Mouse (Mus musculus) MEL (cell line): ENCODE data around the gene Rasgef1b. TPM values are rescaled to one million over a fixed set of nuclear protein-coding genes. Genes with fewer than 3 reads are reported as not detected.

ENCODE experiments used
- DNase-seq: peaks from one replicate; pipeline ENCODE4 v3.0.0; 2011; ENCODE audit warnings: low read depth, low spot score
- H3K27ac ChIP-seq: 2 replicates; pipeline ENCODE4 v1.5.1; 2012; ENCODE audit warnings: low read depth, mild to moderate bottlenecking, control low read depth, low read length, moderate library complexity; ENCODE audit not compliant: control insufficient read depth
- H3K27me3 ChIP-seq, 2 experiments: fragments of 150-350 bp in 1 of 2; sonication (generic) in 1 of 2; 2 replicates each; pipeline ENCODE4 v1.6.1; 2012; ENCODE audit warnings: low read length in 2 of 2, mild to moderate bottlenecking in 2 of 2, improper control_type of control experiment in 1 of 2, moderate library complexity in 1 of 2; ENCODE audit not compliant: insufficient read depth in 2 of 2, control insufficient read depth in 1 of 2
- H3K36me3 ChIP-seq, 2 experiments: 2 replicates each; pipeline ENCODE4 v1.6.1; 2012 to 2014; ENCODE audit warnings: low read length in 2 of 2, improper control_type of control experiment in 1 of 2, inconsistent platforms in 1 of 2, mild to moderate bottlenecking in 1 of 2; ENCODE audit not compliant: insufficient read depth in 2 of 2, control insufficient read depth in 1 of 2
- H3K4me1 ChIP-seq, 2 experiments: fragments of 150-350 bp in 1 of 2; sonication (generic) in 1 of 2; 2 replicates each; pipeline ENCODE4 v1.6.1; 2012; ENCODE audit warnings: low read length in 2 of 2, improper control_type of control experiment in 1 of 2, mild to moderate bottlenecking in 1 of 2; ENCODE audit not compliant: insufficient read depth in 2 of 2, control insufficient read depth in 1 of 2
- H3K4me3 ChIP-seq, 2 experiments: fragments of 150-350 bp in 1 of 2; sonication (generic) in 1 of 2; 2 replicates each; pipeline ENCODE4 v1.5.1; 2012; ENCODE audit warnings: low read depth in 2 of 2, low read length in 2 of 2, mild to moderate bottlenecking in 2 of 2, moderate library complexity in 2 of 2, control low read depth in 1 of 2, improper control_type of control experiment in 1 of 2; ENCODE audit not compliant: control insufficient read depth in 1 of 2, insufficient read depth in 1 of 2
- H3K79me2 ChIP-seq: 2 replicates; pipeline ENCODE4 v1.6.1; 2012; ENCODE audit warnings: mild to moderate bottlenecking, low read length, moderate library complexity; ENCODE audit not compliant: control insufficient read depth, poor library complexity, insufficient read depth
- H3K9ac ChIP-seq: 2 replicates; pipeline ENCODE4 v1.6.1; 2012; ENCODE audit warnings: low read depth, mild to moderate bottlenecking, control low read depth, low read length, moderate library complexity; ENCODE audit not compliant: control insufficient read depth, poor library complexity, severe bottlenecking
- H3K9me3 ChIP-seq: fragments of 150-350 bp; sonication (generic); replicated peaks from 2 replicates; pipeline ENCODE4 v1.6.1; 2012; ENCODE audit warnings: mild to moderate bottlenecking, low read length, improper control_type of control experiment, moderate library complexity; ENCODE audit not compliant: insufficient read depth
- CHD1 ChIP-seq: IDR thresholded peaks from 2 replicates; pipeline ENCODE4 v1.6.1; 2012; ENCODE audit warnings: low read depth, mild to moderate bottlenecking, inconsistent platforms, low read length, improper control_type of control experiment
- GATA1 ChIP-seq: IDR thresholded peaks from 2 replicates; pipeline ENCODE4 v1.6.1; 2011; ENCODE audit warnings: low read depth, low read length, improper control_type of control experiment
- HCFC1 ChIP-seq: IDR thresholded peaks from 2 replicates; pipeline ENCODE4 v1.6.1; 2012; ENCODE audit warnings: low read depth, mild to moderate bottlenecking, inconsistent platforms, low read length, improper control_type of control experiment, moderate library complexity
- JUND ChIP-seq: IDR thresholded peaks from 2 replicates; pipeline ENCODE4 v1.6.1; 2011; ENCODE audit warnings: low read depth, mild to moderate bottlenecking, improper control_type of control experiment, low read length
- MAFK ChIP-seq: IDR thresholded peaks from 2 replicates; pipeline ENCODE4 v1.6.1; 2011; ENCODE audit warnings: low read depth, mild to moderate bottlenecking, low read length, improper control_type of control experiment, borderline replicate concordance
- MAX ChIP-seq: IDR thresholded peaks from 2 replicates; pipeline ENCODE4 v1.6.1; 2011; ENCODE audit warnings: low read length, improper control_type of control experiment
- MEF2A ChIP-seq: IDR thresholded peaks from 2 replicates; pipeline ENCODE4 v1.6.1; 2014; ENCODE audit warnings: low read depth, mild to moderate bottlenecking, inconsistent platforms, low read length, improper control_type of control experiment; ENCODE audit not compliant: poor library complexity, insufficient replicate concordance, severe bottlenecking; ENCODE audit errors: extremely low read depth
- MYC ChIP-seq: IDR thresholded peaks from 2 replicates; pipeline ENCODE4 v1.6.1; 2011; ENCODE audit warnings: low read depth, mild to moderate bottlenecking, low read length, improper control_type of control experiment, moderate library complexity
- NRF1 ChIP-seq: IDR thresholded peaks from 2 replicates; pipeline ENCODE4 v1.6.1; 2014; ENCODE audit warnings: low read depth, mild to moderate bottlenecking, inconsistent platforms, low read length, improper control_type of control experiment, moderate library complexity; ENCODE audit not compliant: poor library complexity, insufficient read depth, severe bottlenecking
- POLR2A ChIP-seq, 2 experiments: IDR thresholded peaks; 2 replicates each; pipeline ENCODE4 v1.6.1; 2011 to 2012; ENCODE audit warnings: low read length in 2 of 2, mild to moderate bottlenecking in 2 of 2, control low read depth in 1 of 2, improper control_type of control experiment in 1 of 2, low read depth in 1 of 2, moderate library complexity in 1 of 2; ENCODE audit not compliant: control insufficient read depth in 1 of 2, insufficient read depth in 1 of 2, poor library complexity in 1 of 2
- RCOR1 ChIP-seq: IDR thresholded peaks from 2 replicates; pipeline ENCODE4 v1.6.1; 2012; ENCODE audit warnings: low read depth, mild to moderate bottlenecking, inconsistent platforms, low read length, improper control_type of control experiment
- SMC3 ChIP-seq: IDR thresholded peaks from 2 replicates; pipeline ENCODE4 v1.6.1; 2011; ENCODE audit warnings: low read depth, low read length, improper control_type of control experiment
- TAL1 ChIP-seq: IDR thresholded peaks from 2 replicates; pipeline ENCODE4 v1.6.1; 2012; ENCODE audit warnings: mild to moderate bottlenecking, inconsistent platforms, low read length, moderate library complexity, mixed read lengths
- TBP ChIP-seq: IDR thresholded peaks from 2 replicates; pipeline ENCODE4 v1.8.0; 2011; ENCODE audit warnings: low read depth, low read length, improper control_type of control experiment
- UBTF ChIP-seq: IDR thresholded peaks from 2 replicates; pipeline ENCODE4 v1.6.1; 2012; ENCODE audit warnings: low read depth, mild to moderate bottlenecking, inconsistent platforms, low read length, improper control_type of control experiment, moderate library complexity, borderline replicate concordance; ENCODE audit not compliant: insufficient read depth
- ZC3H11A ChIP-seq: IDR thresholded peaks from 2 replicates; pipeline ENCODE4 v1.6.1; 2012; ENCODE audit warnings: low read depth, mild to moderate bottlenecking, inconsistent platforms, low read length, improper control_type of control experiment
- polyA plus RNA-seq, 2 experiments: library from polyadenylated mRNA; stranded (reverse) in 1 of 2; unstranded in 1 of 2; fragments of >175 nt in 1 of 2; fragments of >200 nt in 1 of 2; gene quantifications; 2 replicates each; pipeline versions ENCODE4 v1.2.1 to v1.2.4; 2012; ENCODE audit warnings: low replicate concordance in 2 of 2, low read depth in 1 of 2; ENCODE audit not compliant: insufficient read length in 2 of 2, insufficient read depth in 1 of 2, missing spikeins in 1 of 2
- total RNA-seq: library from RNA; depleted of rRNA; stranded (reverse); fragments of 300-350 nt; gene quantifications from 2 replicates; pipeline ENCODE4 v1.2.3, GENCODE M21; 2012

Rasgef1b gene
- total and polyA plus RNA-seq, 3 experiments = not detected

DNA sequence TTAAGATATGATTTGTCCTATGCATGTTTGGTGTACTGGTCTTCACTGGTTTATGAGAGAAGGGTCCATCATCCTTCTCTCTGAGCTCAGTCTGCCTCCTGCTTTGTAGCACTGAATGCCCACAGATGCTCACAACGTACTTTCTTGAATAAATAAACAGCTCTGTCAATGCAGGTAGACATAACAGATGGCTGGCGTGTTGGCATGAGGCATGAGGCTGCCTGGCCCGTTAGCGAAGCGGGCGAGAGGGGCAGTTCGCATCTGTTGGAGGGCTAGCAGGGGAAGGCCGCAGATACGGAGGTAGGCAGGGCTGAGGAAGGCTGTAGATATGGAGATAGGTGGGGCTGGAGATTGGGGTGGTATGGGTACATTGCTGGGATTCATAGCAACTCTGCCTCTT is 451.3 kb downstream of the Rasgef1b start:
- DNase-seq = no peak
- Histone ChIP-seq H3K9me3 (no peaks in the 10 kb centered on the region), H3K4me3 (no peak overlapping the region), H3K9ac (no peak overlapping the region), H3K36me3 (no peaks in the 10 kb centered on the region), H3K27me3 (no peaks in the 10 kb centered on the region), H3K79me2 (no peaks in the 10 kb centered on the region), H3K27ac (no peak overlapping the region), H3K4me1 (no peaks in the 10 kb centered on the region)
- TF ChIP-seq TAL1 = no peak
- TF ChIP-seq GATA1 = no peak
- no peak for TF ChIP-seq POLR2A (IDR thresholded peaks at IDR 0.05; ENCODE audit: control insufficient read depth in 1 of 2, insufficient read depth in 1 of 2, low read depth in 1 of 2, low read length in 2 of 2, poor library complexity in 1 of 2)
- TF ChIP-seq CHD1 = no peak
- TF ChIP-seq JUND = no peak
- TF ChIP-seq NRF1 = no peak
- TF ChIP-seq MAFK = no peak
- TF ChIP-seq UBTF = no peak
- no peak for TF ChIP-seq HCFC1
- no peak for TF ChIP-seq ZC3H11A
- TF ChIP-seq MYC = no peak
- no peak for TF ChIP-seq MAX

DNA sequence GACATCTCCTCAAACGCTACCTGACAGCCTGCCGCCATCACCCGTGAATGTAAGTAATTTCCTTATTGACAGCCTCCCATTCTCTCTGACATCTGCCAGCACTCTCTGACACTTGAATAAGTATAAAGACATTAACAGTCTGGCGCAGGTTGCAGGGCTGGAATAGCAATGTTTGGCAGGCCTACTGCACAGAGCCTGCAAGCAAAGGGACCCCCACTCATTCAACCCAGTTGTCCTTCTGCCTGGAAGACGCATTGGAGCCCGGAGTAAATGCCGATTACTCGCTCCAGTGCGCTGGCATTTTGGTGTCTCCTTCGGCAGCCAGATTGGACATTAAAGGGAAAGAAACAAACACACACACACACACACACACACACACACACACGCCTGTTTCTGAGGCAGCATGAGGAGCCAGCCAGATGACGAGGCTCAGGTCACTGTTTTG is 454.7 kb downstream of the Rasgef1b start:
- TF ChIP-seq TBP (no peak), SMC3 (no peak)
- no peak for DNase-seq
- Histone ChIP-seq H3K9ac (no peak overlapping the region), H3K27ac (no peak overlapping the region), H3K4me1 (no peaks in the 10 kb centered on the region), H3K4me3 (no peak overlapping the region), H3K79me2 (no peaks in the 10 kb centered on the region), H3K27me3 (no peaks in the 10 kb centered on the region), H3K36me3 (no peaks in the 10 kb centered on the region), H3K9me3 (no peaks in the 10 kb centered on the region)

DNA sequence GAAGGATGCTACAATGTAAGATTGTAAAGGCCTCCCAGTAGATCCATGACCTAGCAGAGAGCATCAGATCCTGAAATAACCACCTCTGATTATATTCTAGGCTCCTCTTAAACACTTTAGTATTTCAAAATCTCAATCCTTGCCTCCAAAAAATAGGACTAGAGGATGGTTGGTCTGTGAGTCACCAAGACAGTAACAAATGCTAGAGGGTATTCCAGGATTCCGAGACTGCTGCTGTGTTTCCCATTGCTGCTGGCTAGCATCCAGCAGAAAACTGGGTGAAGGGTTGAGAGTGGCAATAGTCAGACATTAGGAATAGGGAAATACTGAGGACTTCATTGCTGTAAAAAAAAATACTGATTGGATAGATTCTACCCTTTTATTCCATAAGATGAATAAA is 457.3 kb downstream of the Rasgef1b start:
- Histone ChIP-seq H3K4me3 (no peak overlapping the region), H3K4me1 (no peaks in the 10 kb centered on the region), H3K27me3 (no peaks in the 10 kb centered on the region), H3K9ac (no peak overlapping the region), H3K27ac (no peak overlapping the region), H3K79me2 (no peaks in the 10 kb centered on the region), H3K36me3 (no peaks in the 10 kb centered on the region), H3K9me3 (no peaks in the 10 kb centered on the region)
- DNase-seq = no peak
- no peak for TF ChIP-seq CHD1
- TF ChIP-seq MEF2A = no peak
- no peak for TF ChIP-seq RCOR1
